Mouse (Mus musculus) frontal cortex, postnatal 10 days (tissue): ENCODE results near the gene Plxna1.

ENCODE experiments used
- DNase-seq, 2 experiments: peaks; one replicate each; pipeline ENCODE4 v3.0.0; 2022; ENCODE audit warnings: low spot score in 2 of 2, mixed read lengths in 1 of 2

Plxna1 gene

GRCm38 (mm10) chr6:89285116-89285515 lies 77.3 kb downstream of the Plxna1 start:
- DNase-seq, result no peak

GRCm38 (mm10) chr6:89283095-89283494 lies 79.3 kb downstream of the Plxna1 start:
- no peak for DNase-seq

GRCm38 (mm10) chr6:89282626-89283025 lies 79.8 kb downstream of the Plxna1 start:
- no peak for DNase-seq

- no peak for DNase-seq
Measured at GRCm38 (mm10) chr6:89281492-89282332, 80.7 kb downstream of the Plxna1 start.

- DNase-seq, result no peak
Measured at GRCm38 (mm10) chr6:89280555-89280954, 81.9 kb downstream of the Plxna1 start.

GRCm38 (mm10) chr6:89271731-89272475 lies 90.5 kb downstream of the Plxna1 start:
- DNase-seq, result no peak

- DNase-seq, result no peak
Measured at GRCm38 (mm10) chr6:89267181-89267580, 95.2 kb downstream of the Plxna1 start.
